Mouse (Mus musculus): ENCODE measurements around the gene Map3k1.

- TF ChIP-seq CTCF (IDR thresholded peaks at IDR 0.05; ENCODE audit: insufficient read depth, low read length) (no peak), POLR2A (IDR thresholded peaks at IDR 0.05; ENCODE audit: borderline replicate concordance, extremely low read depth, low read depth, low read length) (no peak)
Measured at GRCm38 (mm10) chr13:111856232-111856631, 47.4 kb upstream of the Map3k1 start.
